Mouse (Mus musculus) megakaryocyte, embryonic 14.5 days (primary cell): Measurements from ENCODE around the gene Tnfrsf11a.

Experiments
- FLI1 ChIP-seq: IDR thresholded peaks from 2 replicates; pipeline ENCODE4 v1.6.1; 2012; ENCODE audit warnings: low read length, inconsistent platforms, mixed read lengths
- GATA1 ChIP-seq: IDR thresholded peaks from 3 replicates; pipeline ENCODE4 v1.6.1; 2012; ENCODE audit warnings: mixed read lengths, low read length, inconsistent platforms, borderline replicate concordance

DNA sequence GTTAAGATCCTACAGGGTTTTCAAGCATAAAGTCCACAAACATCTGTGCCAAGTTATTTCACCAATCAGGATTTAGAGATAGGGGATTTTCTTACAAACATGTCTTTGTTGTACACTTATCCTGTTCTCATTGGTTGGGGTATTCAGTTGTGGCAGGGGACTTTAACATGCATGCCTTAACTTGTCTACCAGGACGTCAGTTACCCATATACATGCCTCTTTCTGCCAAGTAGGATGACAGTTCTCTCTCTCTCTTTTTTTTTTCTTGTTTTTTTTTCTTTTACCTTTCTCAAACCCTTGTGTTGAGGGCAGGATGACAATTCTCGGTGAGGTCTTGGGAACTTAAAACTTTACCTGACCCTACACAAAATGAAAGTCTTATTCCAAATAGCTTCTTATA is 65.9 kb downstream of the Tnfrsf11a start:
- TF ChIP-seq GATA1, result no peak
- TF ChIP-seq FLI1, result no peak
